Mouse (Mus musculus) cerebellum, postnatal 10 days (tissue): ENCODE measurements at regions not wholly inside any gene's neighbourhood (a gene's known extent, or its start where the extent isn't known, plus 50 kb on each side); places are given as distances from the start of the nearest gene placed in this dataset.

Source experiments
- DNase-seq, 2 experiments: peaks; one replicate each; pipeline ENCODE4 v3.0.0; 2021; ENCODE audit warnings: mixed read lengths in 2 of 2

DNA sequence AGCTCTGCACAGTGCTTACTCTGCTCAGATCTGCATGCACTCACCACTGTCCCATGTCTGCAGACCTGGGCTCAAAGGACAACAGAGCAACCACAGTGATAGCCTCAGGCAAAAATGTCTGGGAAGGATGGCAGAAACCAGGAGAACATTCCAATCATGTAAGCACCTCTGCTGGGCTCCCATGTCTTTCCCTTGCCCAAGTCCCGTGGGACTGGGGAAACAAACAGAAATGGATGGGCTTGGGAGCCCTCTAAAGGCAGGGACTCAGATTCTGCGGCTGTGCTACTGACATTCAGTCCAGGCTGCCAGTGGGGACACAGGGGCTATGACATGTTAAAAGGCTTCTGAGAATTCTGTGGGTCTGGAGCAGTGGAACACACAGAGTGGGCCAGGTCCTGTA lies 128.8 kb upstream of the Dock1 start:
- DNase-seq: no peak

DNA sequence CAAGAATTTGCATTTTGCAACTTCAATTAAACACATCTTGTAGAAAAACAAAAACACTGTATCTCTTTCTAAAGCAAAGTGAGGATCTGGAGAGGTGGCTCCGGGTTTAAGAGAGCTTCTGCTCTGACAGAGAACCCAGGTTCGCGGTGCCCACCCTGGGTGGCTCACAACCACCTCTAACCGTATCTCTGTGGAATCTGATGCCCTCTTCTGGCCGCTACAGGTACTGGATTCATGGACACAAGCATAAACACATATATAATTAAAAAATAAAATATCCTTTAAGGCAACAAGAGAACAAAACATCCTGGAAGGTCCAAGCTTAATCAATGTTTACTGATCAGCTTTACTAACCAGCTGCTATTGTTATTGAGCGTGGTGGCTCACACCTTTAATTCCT lies 124.3 kb upstream of the Dock1 start:
- DNase-seq: peak in 1 of 2 experiments; percentile 9

DNA sequence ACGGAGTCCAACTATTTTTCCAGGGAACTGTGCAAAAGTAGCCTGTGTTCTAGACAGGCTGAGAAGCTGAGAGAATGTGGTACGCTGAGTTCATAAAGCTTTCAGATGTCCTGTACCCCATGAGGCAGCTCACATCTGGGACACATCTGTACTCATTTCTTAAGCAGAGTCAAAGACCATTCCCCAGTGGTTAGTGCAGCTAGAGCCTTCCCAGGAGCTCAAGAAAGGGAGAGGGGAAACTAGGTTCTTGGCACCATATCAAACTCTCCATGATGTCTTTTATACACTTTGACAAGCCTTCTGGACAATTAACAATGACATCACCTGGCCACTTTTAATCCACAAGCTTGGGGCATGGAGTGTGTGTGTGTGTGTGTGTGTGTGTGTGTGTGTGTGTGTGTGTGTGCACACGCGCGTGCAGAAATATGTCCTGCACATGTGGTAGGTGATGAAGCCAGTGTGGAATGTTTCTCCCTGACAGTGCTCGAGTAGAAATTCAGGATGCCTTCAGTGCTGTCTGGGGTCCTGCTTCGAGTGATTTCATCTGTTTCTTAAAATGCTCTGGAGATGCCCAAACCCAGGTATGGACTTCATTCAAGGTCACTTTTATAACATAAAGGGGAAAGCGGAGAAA lies 121.1 kb upstream of the Dock1 start:
- DNase-seq: peak in 1 of 2 experiments; percentile 34

DNA sequence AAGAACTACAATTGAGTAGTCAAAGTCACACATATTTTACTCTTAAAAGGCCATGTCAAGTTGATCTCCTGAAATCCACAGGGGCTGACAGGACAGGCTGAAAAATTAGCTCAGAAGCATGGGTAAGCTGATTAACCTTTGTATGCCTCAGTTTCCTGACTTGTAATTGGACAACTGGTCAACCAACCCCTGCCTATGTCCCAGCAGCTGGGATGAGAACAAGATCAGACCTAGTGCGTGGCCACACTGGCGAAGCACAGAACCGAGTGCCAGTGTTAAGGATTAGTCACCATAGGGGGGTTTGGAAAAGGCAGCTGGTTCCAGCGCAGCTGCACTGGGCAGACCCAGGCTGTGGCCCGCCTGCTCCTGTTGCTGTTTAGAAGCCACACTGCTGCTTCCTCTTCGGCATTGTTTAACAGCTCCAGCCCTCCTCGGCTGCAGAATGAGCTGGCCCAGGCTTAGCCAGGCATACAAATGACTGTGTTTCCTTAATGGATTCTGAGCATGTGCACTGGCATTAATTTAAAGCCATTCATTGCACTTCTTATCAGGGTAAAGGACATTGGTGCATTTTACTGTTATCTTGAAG lies 120.1 kb upstream of the Dock1 start:
- DNase-seq: peak; percentile 57 to 62

DNA sequence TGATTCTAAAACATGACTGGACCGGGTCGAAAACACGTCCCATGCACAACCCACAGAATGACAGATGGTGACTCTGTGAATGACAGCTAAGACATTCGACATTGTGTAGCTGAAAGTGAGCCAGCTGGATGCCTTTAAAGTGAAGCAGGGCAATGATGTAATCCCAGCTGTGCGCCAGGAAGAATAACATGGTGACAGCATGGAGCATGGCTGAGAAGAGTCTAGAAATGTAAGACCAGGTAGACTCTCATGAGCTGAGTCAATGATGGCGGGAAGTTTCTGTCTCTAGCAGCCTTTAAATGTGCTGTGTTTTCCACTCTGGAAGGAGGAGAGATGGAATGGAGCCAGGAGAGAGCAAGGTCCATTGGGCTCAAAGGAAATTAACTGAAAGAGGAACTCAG lies 118.4 kb upstream of the Dock1 start:
- peak; percentile 76 to 80 for DNase-seq

DNA sequence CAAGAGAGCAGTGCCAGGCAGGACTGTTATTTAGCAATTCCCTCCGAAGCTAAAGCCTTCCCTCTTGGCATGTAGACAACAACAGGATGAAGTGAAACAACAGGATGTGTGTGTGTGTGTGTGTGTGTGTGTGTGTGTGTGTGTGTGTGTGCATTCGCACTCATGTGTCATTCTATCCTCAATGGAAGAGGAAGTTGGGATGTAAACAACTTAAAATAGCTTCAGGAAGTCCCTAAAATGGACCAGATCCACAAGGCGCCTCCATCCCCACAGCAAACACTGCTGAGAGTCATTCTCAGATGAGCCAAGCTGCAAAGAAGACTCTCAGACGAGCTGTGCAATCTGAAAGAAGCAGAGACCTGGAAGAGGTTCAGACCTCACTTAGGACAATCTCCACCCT lies 114.4 kb upstream of the Dock1 start:
- no peak for DNase-seq

DNA sequence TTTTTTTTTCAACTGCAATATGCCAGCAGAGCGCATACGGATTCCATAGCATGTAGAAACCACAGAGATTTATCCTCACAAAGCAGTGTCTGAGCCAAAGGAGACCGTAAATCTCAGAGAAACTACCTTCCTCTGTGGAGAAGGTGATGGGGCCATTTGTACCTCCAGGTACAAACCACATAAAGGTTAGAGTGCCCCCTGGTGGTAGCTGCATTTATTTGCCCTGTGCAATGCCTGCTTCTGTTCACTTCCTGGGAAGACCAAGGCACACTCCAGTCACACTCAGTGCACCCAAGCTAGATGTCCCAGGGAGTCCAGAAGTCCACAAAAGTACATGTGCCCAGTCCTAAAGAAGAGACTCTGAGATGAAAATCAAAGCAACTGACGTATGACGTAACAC lies 104.1 kb upstream of the Dock1 start:
- peak; percentile 85 to 86 for DNase-seq

DNA sequence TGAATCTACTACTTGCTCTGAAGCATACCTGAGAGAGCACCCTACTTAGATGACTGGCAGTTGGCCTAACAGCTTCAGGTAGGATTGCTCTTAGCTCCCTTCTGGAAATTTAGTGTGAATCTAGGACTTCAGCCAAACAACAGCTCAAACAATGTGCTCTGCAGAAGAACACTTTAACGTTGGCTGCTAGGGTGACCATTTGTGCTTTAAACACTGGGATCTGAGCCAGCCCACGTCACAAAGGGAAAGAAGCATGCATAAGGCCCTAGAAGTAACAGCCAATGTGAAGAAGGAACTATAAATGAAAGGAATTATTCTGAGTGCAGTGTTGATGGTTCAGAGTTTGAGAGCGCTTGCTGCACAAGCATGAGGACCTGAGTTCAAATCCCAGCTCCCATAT lies 101.2 kb upstream of the Dock1 start:
- DNase-seq: no peak

DNA sequence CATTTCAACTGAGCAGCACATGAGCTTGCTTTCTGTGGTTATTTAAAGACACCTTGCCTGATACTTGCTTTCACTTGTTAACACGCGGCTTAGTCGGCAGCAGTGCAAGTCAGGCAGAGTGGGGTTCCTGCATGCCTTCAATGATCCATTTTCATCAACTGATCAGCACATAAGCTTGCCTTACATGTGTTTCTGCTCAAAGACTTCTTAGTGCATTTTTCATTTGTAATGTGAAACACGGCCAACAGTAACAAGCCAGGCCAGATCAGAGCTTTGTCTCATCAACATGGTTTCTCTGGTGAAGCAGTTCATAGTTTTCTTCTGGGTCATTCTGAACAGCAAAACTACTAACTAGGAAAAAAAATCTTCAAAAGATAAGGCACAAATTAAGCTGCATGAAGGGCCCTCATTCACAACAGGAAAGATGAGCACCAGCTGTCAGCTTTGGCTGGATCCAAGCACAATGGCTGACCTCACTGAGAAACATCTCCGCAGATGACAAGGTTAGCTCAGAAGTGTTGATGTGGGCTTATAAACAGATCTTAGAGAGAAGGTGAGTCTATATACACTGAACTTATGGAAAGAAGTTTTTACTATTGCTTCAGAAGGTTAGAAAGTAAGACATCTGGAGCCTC lies 100.2 kb upstream of the Dock1 start:
- peak; percentile 48 to 55 for DNase-seq

DNA sequence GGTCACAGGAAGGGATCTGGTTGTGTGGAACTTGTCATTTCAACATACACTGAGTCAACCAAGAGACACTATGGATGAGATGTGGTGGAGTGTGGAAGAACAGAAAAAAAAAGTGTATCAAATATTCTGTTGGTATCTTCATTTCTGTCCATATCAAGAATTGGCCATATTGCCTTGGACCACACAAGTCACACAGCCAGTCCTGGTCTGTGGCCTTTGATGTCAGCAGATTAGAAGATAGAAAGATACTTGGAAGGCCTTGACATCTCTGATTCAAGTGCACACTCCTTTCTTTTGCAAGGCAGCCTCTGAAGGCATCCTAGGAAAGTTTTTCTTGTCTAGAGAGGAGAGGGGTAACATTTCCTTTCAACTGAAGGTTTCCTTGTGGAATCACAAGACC lies 88.7 kb upstream of the Dock1 start:
- DNase-seq: no peak

DNA sequence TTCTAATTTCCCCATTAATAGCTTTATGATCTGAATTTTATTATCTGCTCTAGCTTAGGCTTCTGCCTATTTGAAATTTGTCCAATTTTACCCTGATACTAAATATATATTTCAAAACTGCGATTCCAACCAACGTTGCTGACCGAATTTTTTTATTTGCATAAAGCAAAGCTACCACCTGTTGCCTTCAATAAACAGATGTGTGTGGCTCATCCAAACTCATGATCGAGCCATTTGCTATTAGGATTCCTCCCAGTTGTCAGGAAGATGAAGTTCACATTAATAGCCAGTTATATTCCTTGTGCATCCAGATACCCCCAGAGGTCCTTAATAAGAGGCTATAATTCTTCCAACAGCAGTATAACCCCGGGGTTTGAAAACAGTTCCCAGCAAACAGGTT lies 85.0 kb upstream of the Dock1 start:
- no peak for DNase-seq

DNA sequence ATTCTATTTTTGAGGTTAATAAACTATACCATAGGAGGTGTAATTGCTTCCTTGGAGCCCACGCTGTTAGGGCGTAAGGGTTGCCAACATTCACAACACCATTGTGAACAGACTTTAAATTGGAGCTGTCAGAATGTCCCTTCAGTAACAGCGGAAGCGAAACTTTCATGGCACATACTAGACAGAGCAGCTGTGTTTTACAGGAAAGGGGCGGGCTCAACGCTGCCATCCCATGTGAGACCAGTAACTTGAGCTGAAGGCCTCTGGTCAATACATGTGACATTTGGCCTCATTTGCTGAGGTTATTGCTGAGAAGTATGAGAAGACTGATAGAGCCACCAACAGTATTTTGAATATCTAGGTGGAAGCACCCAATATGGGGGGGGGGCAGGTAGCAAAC lies 83.5 kb upstream of the Dock1 start:
- DNase-seq: no peak

DNA sequence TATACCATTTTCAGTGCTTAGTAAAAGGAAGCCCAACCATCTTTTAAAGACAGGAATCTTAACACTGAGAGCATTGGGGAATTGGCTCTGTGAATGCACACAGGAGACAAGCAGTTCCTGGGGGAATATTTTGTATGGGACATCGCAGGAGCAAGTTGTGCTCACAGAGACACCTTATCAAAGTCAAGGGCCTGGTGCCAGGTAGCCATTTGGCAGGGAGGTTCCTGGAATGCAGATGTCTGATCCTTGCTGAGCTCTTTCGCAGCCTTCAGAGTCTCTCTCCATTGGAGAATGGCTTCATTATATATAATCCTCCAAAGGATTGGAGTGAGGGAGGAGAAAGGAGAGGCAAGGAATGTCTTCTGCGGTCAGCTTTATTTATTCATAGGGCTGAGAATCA lies 62.6 kb upstream of the Dock1 start:
- DNase-seq: peak; percentile 40 to 54

DNA sequence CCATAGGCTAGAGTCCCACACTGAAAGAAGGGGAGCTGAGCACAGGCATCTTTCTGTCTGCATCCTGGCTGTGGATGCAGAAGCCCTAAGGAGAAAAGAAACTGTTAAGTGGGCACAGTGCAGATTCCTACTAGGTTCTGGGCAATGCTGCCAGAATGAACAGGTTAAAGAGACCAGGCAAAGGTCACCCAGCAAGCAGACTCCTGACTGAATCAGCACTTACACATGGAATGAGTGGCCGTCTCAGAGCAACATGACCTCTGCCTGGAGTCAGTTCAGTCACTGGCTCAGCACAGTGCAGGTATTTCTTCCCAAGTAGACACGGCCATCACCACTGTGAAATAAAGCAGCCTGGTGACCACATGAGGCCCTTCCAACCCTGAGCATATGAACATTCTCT lies 60.3 kb upstream of the Dock1 start:
- DNase-seq: no peak

DNA sequence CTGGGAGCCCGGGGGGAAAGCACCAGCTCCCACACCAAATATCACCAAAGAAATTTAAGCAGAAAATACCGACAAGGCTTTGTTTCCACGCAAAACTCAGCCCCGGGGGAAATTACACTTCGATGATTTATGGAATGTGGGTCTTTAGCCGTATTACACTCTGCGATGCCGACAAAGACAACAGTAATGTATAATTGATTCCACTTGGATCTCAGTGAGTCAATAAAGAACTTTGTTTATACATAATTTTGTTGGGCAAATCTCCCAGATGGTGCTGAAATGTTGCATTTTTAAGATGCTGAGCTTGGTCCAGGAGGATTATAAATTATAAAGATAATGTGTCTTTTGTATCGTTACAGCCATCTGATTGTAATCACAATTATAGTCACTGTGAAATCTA lies 59.1 kb upstream of the Dock1 start:
- DNase-seq: no peak

DNA sequence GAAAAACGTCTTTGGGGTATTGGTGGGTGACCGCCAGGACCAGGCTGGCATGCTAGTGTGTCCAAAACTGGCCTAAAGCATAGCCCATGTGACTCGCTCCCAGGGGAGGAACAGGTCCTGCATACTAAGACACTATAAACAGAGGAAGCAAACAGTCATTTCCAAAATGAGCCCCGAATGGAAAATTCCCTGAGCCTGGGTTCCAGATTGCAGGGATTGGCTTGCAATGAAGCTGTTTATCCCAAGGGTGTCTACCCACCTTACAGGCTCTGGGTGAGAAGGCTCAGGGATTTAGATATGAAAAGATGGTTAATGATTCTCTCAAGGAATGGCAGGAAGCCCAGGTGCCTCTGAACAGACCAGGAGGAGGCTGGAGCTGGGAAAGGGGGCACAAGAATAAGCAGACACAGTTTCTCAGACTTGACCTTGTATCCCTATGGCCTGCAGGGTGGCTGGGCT lies 58.2 kb upstream of the Dock1 start:
- DNase-seq: peak; percentile 57 to 70

DNA sequence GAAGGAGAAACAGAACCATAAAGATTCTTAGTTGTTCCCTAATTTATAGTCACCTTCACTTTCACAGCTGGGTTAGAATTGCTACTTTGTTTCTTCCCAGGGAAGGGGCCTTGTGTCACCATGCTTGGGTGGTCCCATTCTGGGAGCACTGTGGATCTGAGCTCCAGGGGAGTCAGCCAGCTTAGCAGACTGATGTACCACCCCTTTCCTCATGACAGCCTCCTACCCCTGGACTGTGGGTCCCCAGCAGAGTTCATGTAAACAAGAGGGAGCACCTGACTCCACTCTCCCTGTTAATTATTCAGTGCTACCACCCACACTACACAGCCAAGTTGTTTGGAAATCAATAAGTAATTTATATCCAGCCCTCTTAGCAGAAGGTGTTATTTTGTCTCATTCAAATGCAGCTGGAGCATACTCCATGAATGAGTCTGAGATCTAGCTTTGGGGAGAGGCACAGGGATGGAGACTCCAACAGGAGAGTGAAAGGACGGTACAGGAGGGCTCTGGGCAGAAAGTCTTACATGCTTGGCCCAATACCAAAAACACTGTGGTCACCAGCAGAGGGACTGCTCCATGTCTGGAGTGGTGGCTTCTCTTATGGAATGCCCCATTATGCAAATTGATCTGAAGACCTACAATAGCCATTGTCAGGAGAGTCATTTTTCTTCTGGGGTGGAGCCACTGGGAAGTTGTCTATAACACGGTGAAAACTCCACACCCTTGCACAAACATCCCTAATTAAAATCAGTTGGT lies 51.1 kb upstream of the Dock1 start:
- no peak for DNase-seq

DNA sequence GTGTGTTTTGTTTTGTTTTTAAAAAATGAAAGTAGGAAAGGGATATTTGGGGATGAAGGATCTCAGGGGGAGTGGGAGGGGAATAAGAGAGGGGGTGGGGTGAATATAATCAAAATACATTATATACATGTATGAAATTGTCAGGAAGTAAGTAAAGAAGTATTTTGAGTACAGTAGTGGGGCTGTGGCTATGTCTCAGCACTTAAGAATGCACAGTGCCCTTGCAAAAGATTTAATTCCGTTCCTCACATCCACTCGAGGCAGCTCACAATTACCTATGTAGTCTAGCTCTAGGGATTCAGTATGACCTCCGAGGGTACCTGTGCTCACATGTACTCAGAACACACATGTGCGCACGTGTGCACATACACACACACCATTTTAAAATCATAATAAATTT lies 50.4 kb upstream of the Dock1 start:
- DNase-seq: no peak
